Mouse (Mus musculus): Measurements from ENCODE around the gene Ick. TPM values are rescaled to one million over a fixed set of nuclear protein-coding genes. Genes with fewer than 3 reads are reported as not detected.

Ick gene
- polyA plus RNA-seq, 1 experiment from 2014 or later: 25.3 TPM

DNA sequence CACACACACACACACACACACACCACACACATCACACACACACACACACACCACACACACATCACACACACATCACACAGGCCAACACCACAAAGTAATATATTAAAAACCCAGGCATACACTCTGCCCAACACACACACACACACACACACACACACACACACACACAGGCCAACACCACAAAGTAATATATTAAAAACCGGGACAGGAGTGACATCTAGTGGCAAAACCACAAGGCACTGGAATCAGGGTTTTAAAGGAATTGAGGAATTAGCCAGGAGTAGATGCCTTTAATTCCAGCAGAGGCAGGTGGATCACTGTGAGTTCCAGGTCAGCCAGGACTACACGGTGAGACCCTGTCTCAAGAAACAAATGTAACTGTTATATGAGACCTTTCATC lies 30.8 kb upstream of the Ick start:
- WGBS: 25% methylated on average over 2 of the region's 2 CpGs
- Histone ChIP-seq H3K27ac (ENCODE audit: low read length) (no peak overlapping the region), H3K9ac (ENCODE audit: low read length) (no peak overlapping the region), H3K4me3 (replicated peaks; ENCODE audit: low read length) (no peak overlapping the region), H3K4me1 (ENCODE audit: control insufficient read depth, insufficient read depth, low read length) (no peaks in the 10 kb centered on the region), H3K4me2 (ENCODE audit: low read depth, low read length) (no peak overlapping the region), H3K27me3 (ENCODE audit: control insufficient read depth, insufficient read depth, low read length) (no peaks in the 10 kb centered on the region), H3K36me3 (ENCODE audit: control insufficient read depth, insufficient read depth, low read length) (peaks cover 7% of the 10 kb centered on the region), H3K9me3 (replicated peaks; ENCODE audit: control insufficient read depth, low read length) (no peaks in the 10 kb centered on the region)
- ATAC-seq (ENCODE audit: insufficient read depth, low FRiP score): no peak

GRCm38 (mm10) chr9:78081835-78082234 lies 27.2 kb upstream of the Ick start:
- Histone ChIP-seq H3K4me1 (ENCODE audit: control insufficient read depth, insufficient read depth, low read length) (no peaks in the 10 kb centered on the region), H3K9me3 (replicated peaks; ENCODE audit: control insufficient read depth, low read length) (no peaks in the 10 kb centered on the region), H3K36me3 (ENCODE audit: control insufficient read depth, insufficient read depth, low read length) (peaks cover 28% of the 10 kb centered on the region), H3K27me3 (ENCODE audit: control insufficient read depth, insufficient read depth, low read length) (no peaks in the 10 kb centered on the region), H3K4me3 (replicated peaks; ENCODE audit: low read length) (no peak overlapping the region), H3K4me2 (ENCODE audit: low read depth, low read length) (no peak overlapping the region), H3K27ac (ENCODE audit: low read length) (no peak overlapping the region), H3K9ac (ENCODE audit: low read length) (no peak overlapping the region)
- ATAC-seq (ENCODE audit: insufficient read depth, low FRiP score): no peak
- whole genome bisulfite sequencing: 87% methylated on average over 7 of the region's 7 CpGs

DNA sequence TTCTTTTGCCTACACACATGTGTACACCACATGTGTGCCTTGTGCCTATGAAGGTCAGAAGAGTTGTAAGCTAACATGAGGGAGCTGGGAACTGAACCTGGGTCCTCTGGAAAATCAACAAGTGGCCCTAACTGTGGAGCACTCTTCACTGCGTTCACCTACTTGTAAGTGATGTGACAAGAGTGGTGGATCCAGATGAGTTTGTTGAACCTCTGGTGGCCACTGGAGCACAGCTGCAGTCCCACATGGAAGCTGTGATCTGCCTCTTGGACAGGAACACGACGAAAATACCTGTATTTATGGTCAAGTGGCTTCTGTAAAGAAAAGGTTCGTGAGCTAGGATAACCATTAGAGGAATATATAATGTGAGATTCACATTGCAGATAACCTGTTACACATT lies 24.7 kb upstream of the Ick start:
- Histone ChIP-seq H3K36me3 (ENCODE audit: control insufficient read depth, insufficient read depth, low read length) (peaks cover 28% of the 10 kb centered on the region), H3K9me3 (replicated peaks; ENCODE audit: control insufficient read depth, low read length) (no peaks in the 10 kb centered on the region), H3K4me2 (ENCODE audit: low read depth, low read length) (no peak overlapping the region), H3K27me3 (ENCODE audit: control insufficient read depth, insufficient read depth, low read length) (no peaks in the 10 kb centered on the region), H3K27ac (ENCODE audit: low read length) (no peak overlapping the region), H3K9ac (ENCODE audit: low read length) (no peak overlapping the region), H3K4me1 (ENCODE audit: control insufficient read depth, insufficient read depth, low read length) (no peaks in the 10 kb centered on the region), H3K4me3 (replicated peaks; ENCODE audit: low read length) (no peak overlapping the region)
- WGBS: 89% methylated on average over 4 of the region's 4 CpGs
- ATAC-seq (ENCODE audit: insufficient read depth, low FRiP score): no peak

- H3K4me2 ChIP-seq (ENCODE audit: low read depth, low read length): no peak overlapping the region
- H3K9me3 ChIP-seq (replicated peaks; ENCODE audit: control insufficient read depth, low read length): no peaks in the 10 kb centered on the region
- peaks cover 28% of the 10 kb centered on the region for H3K36me3 ChIP-seq (ENCODE audit: control insufficient read depth, insufficient read depth, low read length)
- no peaks in the 10 kb centered on the region for H3K27me3 ChIP-seq (ENCODE audit: control insufficient read depth, insufficient read depth, low read length)
- no peak overlapping the region for H3K4me3 ChIP-seq (replicated peaks; ENCODE audit: low read length)
- no peak for ATAC-seq (ENCODE audit: insufficient read depth, low FRiP score)
- no peak overlapping the region for H3K9ac ChIP-seq (ENCODE audit: low read length)
- H3K4me1 ChIP-seq (ENCODE audit: control insufficient read depth, insufficient read depth, low read length): no peaks in the 10 kb centered on the region
- 84% methylated on average over 14 of the region's 14 CpGs for WGBS
- no peak overlapping the region for H3K27ac ChIP-seq (ENCODE audit: low read length)
Observed at GRCm38 (mm10) chr9:78085722-78086287, 23.2 kb upstream of the Ick start.

GRCm38 (mm10) chr9:78087751-78088150 lies 21.2 kb upstream of the Ick start:
- Histone ChIP-seq H3K9me3 (replicated peaks; ENCODE audit: control insufficient read depth, low read length) (no peaks in the 10 kb centered on the region), H3K36me3 (ENCODE audit: control insufficient read depth, insufficient read depth, low read length) (peaks cover 25% of the 10 kb centered on the region), H3K4me3 (replicated peaks; ENCODE audit: low read length) (no peak overlapping the region), H3K27ac (ENCODE audit: low read length) (no peak overlapping the region), H3K27me3 (ENCODE audit: control insufficient read depth, insufficient read depth, low read length) (no peaks in the 10 kb centered on the region), H3K9ac (ENCODE audit: low read length) (no peak overlapping the region), H3K4me2 (ENCODE audit: low read depth, low read length) (no peak overlapping the region), H3K4me1 (ENCODE audit: control insufficient read depth, insufficient read depth, low read length) (no peaks in the 10 kb centered on the region)
- WGBS: 88% methylated on average over 9 of the region's 9 CpGs
- ATAC-seq (ENCODE audit: insufficient read depth, low FRiP score): no peak

- WGBS: 75% methylated on average over 4 of the region's 4 CpGs
- Histone ChIP-seq H3K27ac (ENCODE audit: low read length) (no peak overlapping the region), H3K4me2 (ENCODE audit: low read depth, low read length) (no peak overlapping the region), H3K4me3 (replicated peaks; ENCODE audit: low read length) (no peak overlapping the region), H3K9ac (ENCODE audit: low read length) (no peak overlapping the region), H3K27me3 (ENCODE audit: control insufficient read depth, insufficient read depth, low read length) (no peaks in the 10 kb centered on the region), H3K9me3 (replicated peaks; ENCODE audit: control insufficient read depth, low read length) (no peaks in the 10 kb centered on the region), H3K4me1 (ENCODE audit: control insufficient read depth, insufficient read depth, low read length) (no peaks in the 10 kb centered on the region), H3K36me3 (ENCODE audit: control insufficient read depth, insufficient read depth, low read length) (peaks cover 22% of the 10 kb centered on the region)
- no peak for ATAC-seq (ENCODE audit: insufficient read depth, low FRiP score)
Observed at GRCm38 (mm10) chr9:78088521-78088920, 20.5 kb upstream of the Ick start.

DNA sequence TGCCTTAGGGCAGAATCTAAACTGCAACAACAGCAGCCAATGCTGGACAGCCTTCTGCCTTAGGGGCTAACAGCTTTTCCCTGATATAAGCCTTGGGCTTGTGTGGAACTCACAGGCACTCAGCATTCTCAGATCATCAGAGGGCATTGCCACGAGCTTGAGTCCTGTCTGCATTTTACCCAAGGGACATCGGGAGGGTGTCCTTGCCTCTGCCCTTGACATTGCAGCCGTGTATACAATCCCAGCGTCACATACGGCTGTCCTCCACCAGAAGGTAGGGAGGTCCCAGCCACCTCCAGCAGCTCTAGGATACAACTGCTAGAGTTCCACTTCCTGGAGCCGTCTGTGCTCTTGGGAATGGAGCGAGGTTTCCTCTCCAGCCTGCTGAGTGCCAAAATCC lies 20.0 kb upstream of the Ick start:
- Histone ChIP-seq H3K4me3 (replicated peaks; ENCODE audit: low read length) (no peak overlapping the region), H3K4me1 (ENCODE audit: control insufficient read depth, insufficient read depth, low read length) (no peaks in the 10 kb centered on the region), H3K9me3 (replicated peaks; ENCODE audit: control insufficient read depth, low read length) (no peaks in the 10 kb centered on the region), H3K36me3 (ENCODE audit: control insufficient read depth, insufficient read depth, low read length) (peaks cover 22% of the 10 kb centered on the region), H3K27me3 (ENCODE audit: control insufficient read depth, insufficient read depth, low read length) (no peaks in the 10 kb centered on the region), H3K27ac (ENCODE audit: low read length) (no peak overlapping the region), H3K4me2 (ENCODE audit: low read depth, low read length) (no peak overlapping the region), H3K9ac (ENCODE audit: low read length) (no peak overlapping the region)
- 79% methylated on average over 7 of the region's 7 CpGs for WGBS
- no peak for ATAC-seq (ENCODE audit: insufficient read depth, low FRiP score)

DNA sequence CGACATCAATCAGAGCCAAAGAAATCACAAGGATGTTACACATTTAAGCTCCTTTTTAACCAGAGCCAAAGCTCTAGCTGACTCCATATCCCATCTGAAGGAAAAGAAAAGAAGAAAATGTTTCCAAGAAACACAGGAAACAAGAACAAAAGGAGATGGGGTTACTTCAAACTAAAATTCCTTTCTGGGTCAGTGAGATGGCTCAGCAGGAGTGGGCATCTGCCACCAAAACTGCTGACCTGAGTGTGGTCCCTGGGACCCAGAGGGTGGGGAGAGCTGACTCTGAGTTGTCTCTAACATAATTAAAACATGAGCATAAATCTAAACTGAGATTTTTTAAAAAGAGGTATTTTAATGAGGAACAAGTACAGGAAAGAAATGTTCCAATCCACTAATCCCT lies 19.1 kb upstream of the Ick start:
- Histone ChIP-seq H3K9ac (ENCODE audit: low read length) (no peak overlapping the region), H3K36me3 (ENCODE audit: control insufficient read depth, insufficient read depth, low read length) (peaks cover 14% of the 10 kb centered on the region), H3K27me3 (ENCODE audit: control insufficient read depth, insufficient read depth, low read length) (no peaks in the 10 kb centered on the region), H3K4me2 (ENCODE audit: low read depth, low read length) (no peak overlapping the region), H3K4me1 (ENCODE audit: control insufficient read depth, insufficient read depth, low read length) (no peaks in the 10 kb centered on the region), H3K27ac (ENCODE audit: low read length) (no peak overlapping the region), H3K9me3 (replicated peaks; ENCODE audit: control insufficient read depth, low read length) (no peaks in the 10 kb centered on the region), H3K4me3 (replicated peaks; ENCODE audit: low read length) (no peak overlapping the region)
- ATAC-seq (ENCODE audit: insufficient read depth, low FRiP score): no peak
- 82% methylated on average over 1 of the region's 1 CpGs for WGBS

DNA sequence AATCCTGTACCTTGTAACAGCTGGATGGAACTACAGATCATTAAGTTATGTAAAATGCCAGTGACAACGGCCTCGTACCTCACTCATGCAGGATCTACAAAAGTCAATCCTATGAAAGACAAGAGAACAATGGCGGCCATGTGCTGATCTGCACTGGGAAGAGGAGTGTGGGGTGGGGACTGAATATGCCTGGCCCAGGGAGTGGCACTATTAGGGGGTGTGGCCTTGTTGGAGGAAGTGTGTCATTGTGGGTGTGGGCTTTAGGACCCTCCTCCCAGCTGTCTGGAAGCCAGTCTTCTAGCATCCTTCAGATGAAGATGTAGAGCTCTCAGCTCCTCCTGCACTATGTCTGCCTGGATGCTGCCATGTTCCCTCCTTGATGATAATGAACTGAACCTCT lies 18.4 kb upstream of the Ick start:
- no peaks in the 10 kb centered on the region for H3K27me3 ChIP-seq (ENCODE audit: control insufficient read depth, insufficient read depth, low read length)
- peaks cover 8% of the 10 kb centered on the region for H3K36me3 ChIP-seq (ENCODE audit: control insufficient read depth, insufficient read depth, low read length)
- no peak for ATAC-seq (ENCODE audit: insufficient read depth, low FRiP score)
- 94% methylated on average over 3 of the region's 3 CpGs for WGBS
- no peak overlapping the region for H3K27ac ChIP-seq (ENCODE audit: low read length)
- H3K4me1 ChIP-seq (ENCODE audit: control insufficient read depth, insufficient read depth, low read length): no peaks in the 10 kb centered on the region
- H3K4me3 ChIP-seq (replicated peaks; ENCODE audit: low read length): no peak overlapping the region
- no peak overlapping the region for H3K9ac ChIP-seq (ENCODE audit: low read length)
- H3K9me3 ChIP-seq (replicated peaks; ENCODE audit: control insufficient read depth, low read length): no peaks in the 10 kb centered on the region
- H3K4me2 ChIP-seq (ENCODE audit: low read depth, low read length): no peak overlapping the region

DNA sequence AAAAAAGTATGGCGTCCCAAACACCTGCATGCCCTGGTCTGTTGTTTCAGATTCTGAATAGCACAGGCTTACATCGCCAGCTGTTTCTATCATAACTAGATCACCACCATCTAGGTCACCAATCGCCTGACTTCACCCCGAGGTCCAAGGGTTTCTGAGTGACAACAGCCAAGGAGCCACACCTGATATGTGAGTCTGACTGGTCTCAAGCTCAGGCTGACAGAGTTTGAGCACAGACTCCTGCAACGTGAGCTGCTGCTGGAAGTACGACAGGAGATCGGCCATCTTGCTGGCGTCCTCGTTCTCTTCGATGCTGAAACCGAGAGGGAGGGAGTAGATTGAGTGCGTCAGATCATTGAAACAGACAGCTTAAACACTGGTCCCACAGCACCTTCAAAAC lies 13.3 kb upstream of the Ick start:
- 94% methylated on average over 12 of the region's 12 CpGs for WGBS
- Histone ChIP-seq H3K9ac (ENCODE audit: low read length) (no peak overlapping the region), H3K27ac (ENCODE audit: low read length) (no peak overlapping the region), H3K36me3 (ENCODE audit: control insufficient read depth, insufficient read depth, low read length) (peaks cover 22% of the 10 kb centered on the region), H3K27me3 (ENCODE audit: control insufficient read depth, insufficient read depth, low read length) (no peaks in the 10 kb centered on the region), H3K4me3 (replicated peaks; ENCODE audit: low read length) (no peak overlapping the region), H3K4me1 (ENCODE audit: control insufficient read depth, insufficient read depth, low read length) (no peaks in the 10 kb centered on the region), H3K4me2 (ENCODE audit: low read depth, low read length) (no peak overlapping the region), H3K9me3 (replicated peaks; ENCODE audit: control insufficient read depth, low read length) (0 out of 2 replicates have a peak, but pooled peaks cover 3% of the 10 kb centered on the region)
- no peak for ATAC-seq (ENCODE audit: insufficient read depth, low FRiP score)
